Mouse (Mus musculus) frontal cortex, postnatal 25 days (tissue): ENCODE measurements around the gene 2700049A03Rik.
"Not testable (repeated sequence)": the region's sequence is repeated elsewhere in the genome, so short reads cannot be mapped to it uniquely, and the experiment has no call there.

ENCODE experiments used
- DNase-seq, 2 experiments: peaks; one replicate each; pipeline ENCODE4 v3.0.0; 2022; ENCODE audit warnings: low spot score in 2 of 2

The 2700049A03Rik gene

GRCm38 (mm10) chr12:71136130-71136973 lies at the start of gene 2700049A03Rik, which contains the start of gene Timm9:
Gene 2700049A03Rik, plus strand, starts transcription at chr12:71136848.
Gene Timm9, minus strand, starts transcription at chr12:71136684.
- DNase-seq: peak; percentile 68 to 76

GRCm38 (mm10) chr12:71104275-71104674 lies 32.4 kb upstream of the 2700049A03Rik start:
- not testable (repeated sequence) for DNase-seq

- DNase-seq: no peak
Measured at GRCm38 (mm10) chr12:71107216-71107771, 29.4 kb upstream of the 2700049A03Rik start.

- no peak for DNase-seq
Measured at GRCm38 (mm10) chr12:71111331-71111730, 25.3 kb upstream of the 2700049A03Rik start, which contains the start of gene Tomm20l. Gene Tomm20l, plus strand, starts transcription at chr12:71111428.

GRCm38 (mm10) chr12:71113074-71113473 lies 23.6 kb upstream of the 2700049A03Rik start:
- no peak for DNase-seq

GRCm38 (mm10) chr12:71113675-71114288 lies 22.9 kb upstream of the 2700049A03Rik start:
- DNase-seq: peak; percentile 20 to 25

- DNase-seq: no peak
Measured at GRCm38 (mm10) chr12:71116411-71116810, 20.2 kb upstream of the 2700049A03Rik start.

- no peak for DNase-seq
Measured at GRCm38 (mm10) chr12:71122731-71123130, 13.9 kb upstream of the 2700049A03Rik start.

- no peak for DNase-seq
Measured at GRCm38 (mm10) chr12:71123286-71123685, 13.4 kb upstream of the 2700049A03Rik start.

GRCm38 (mm10) chr12:71135581-71135980 lies 1.1 kb upstream of the 2700049A03Rik start:
- DNase-seq: no peak

- peak; percentile 53 to 66 for DNase-seq
Measured at GRCm38 (mm10) chr12:71136974-71137491, 385 bp downstream of the 2700049A03Rik start.

GRCm38 (mm10) chr12:71137686-71138085 lies 1.0 kb downstream of the 2700049A03Rik start:
- no peak for DNase-seq

- no peak for DNase-seq
Measured at GRCm38 (mm10) chr12:71139258-71139828, 2.7 kb downstream of the 2700049A03Rik start.

GRCm38 (mm10) chr12:71141189-71141588 lies 4.5 kb downstream of the 2700049A03Rik start:
- no peak for DNase-seq

- peak in 1 of 2 experiments; percentile 34 for DNase-seq
Measured at GRCm38 (mm10) chr12:71147641-71148040, 11.0 kb downstream of the 2700049A03Rik start.

- no peak for DNase-seq
Measured at GRCm38 (mm10) chr12:71148801-71149200, 12.2 kb downstream of the 2700049A03Rik start.

- no peak for DNase-seq
Measured at GRCm38 (mm10) chr12:71149456-71149855, 12.8 kb downstream of the 2700049A03Rik start.

GRCm38 (mm10) chr12:71150167-71150566 lies 13.5 kb downstream of the 2700049A03Rik start:
- DNase-seq: no peak

- no peak for DNase-seq
Measured at GRCm38 (mm10) chr12:71154979-71155378, 18.3 kb downstream of the 2700049A03Rik start.

GRCm38 (mm10) chr12:71157974-71158373 lies 21.3 kb downstream of the 2700049A03Rik start:
- DNase-seq: no peak

GRCm38 (mm10) chr12:71164410-71164809 lies 27.8 kb downstream of the 2700049A03Rik start:
- no peak for DNase-seq

- no peak for DNase-seq
Measured at GRCm38 (mm10) chr12:71169911-71170310, 33.3 kb downstream of the 2700049A03Rik start.
